11 mouse cellular contexts compared by ENCODE assay signal in genomic region chr11:75552906-75553482, GRCm38 (mm10). TPM values are rescaled to one million over a fixed set of nuclear protein-coding genes. Genes with fewer than 3 reads are reported as not detected.
DNase-seq lines count a peak whose midpoint lies in the region; ATAC-seq and TF ChIP-seq lines count a peak whose summit lies in the region.
"Had no signal": no experiment of that assay in that cellular context is flagged by ENCODE, and none has a peak within 500 bp of the region (broad histone marks: within the 10 kb centered on the region; RNA-seq: fewer than 3 reads in every experiment).

No protein-coding gene starts in this region.

- peak overlapping the region; percentile 73 for H3K27ac ChIP-seq in heart, adult 2 months
- H3K27ac ChIP-seq in kidney, embryonic 16.5 days (ENCODE audit: low read length) = 0 out of 2 replicates have a peak overlapping the region, but pooled peaks have one; percentile 13
- peak overlapping the region; percentile 15; the same call in 1 of the 2 replicates for H3K27ac ChIP-seq in ES-Bruce4 (ENCODE audit: insufficient read depth, low read length)
- H3K27ac ChIP-seq in liver, postnatal 0 days (ENCODE audit: low read depth) = no peak overlapping the region
- H3K27ac ChIP-seq: liver, embryonic 14.5 days had no signal

- ATAC-seq in kidney, embryonic 16.5 days (ENCODE audit: low FRiP score, low TSS enrichment) = no peak
- no peak for ATAC-seq in liver, postnatal 0 days

- no peak overlapping the region for H3K9ac ChIP-seq in heart, adult 2 months (ENCODE audit: low read depth, low read length)
- no peak overlapping the region for H3K9ac ChIP-seq in kidney, embryonic 16.5 days (replicated peaks; ENCODE audit: low read length)
- no peak overlapping the region for H3K9ac ChIP-seq in ES-Bruce4 (ENCODE audit: low read depth, poor library complexity, severe bottlenecking)
- H3K9ac ChIP-seq in liver, postnatal 0 days (replicated peaks) = no peak overlapping the region
- H3K9ac ChIP-seq: liver, embryonic 14.5 days had no signal

- no peaks in the 10 kb centered on the region for H3K27me3 ChIP-seq in heart, adult 2 months (ENCODE audit: control insufficient read depth, insufficient read depth, low read length)
- H3K27me3 ChIP-seq in kidney, embryonic 16.5 days (ENCODE audit: insufficient read depth, low read length) = no peaks in the 10 kb centered on the region
- H3K27me3 ChIP-seq in ES-Bruce4 (ENCODE audit: control insufficient read depth, insufficient read depth, low read length, poor library complexity, severe bottlenecking) = no peaks in the 10 kb centered on the region
- H3K27me3 ChIP-seq in liver, postnatal 0 days (ENCODE audit: insufficient read depth, low read length) = no peaks in the 10 kb centered on the region

- no peak for TF ChIP-seq POLR2A in heart, adult 2 months (IDR thresholded peaks at IDR 0.05; ENCODE audit: insufficient read depth, low read depth, low read length)
- TF ChIP-seq POLR2A in ES-Bruce4 (IDR thresholded peaks at IDR 0.05; ENCODE audit: insufficient read depth, low read length) = no peak

- no peak overlapping the region for H3K4me3 ChIP-seq in heart, adult 2 months
- H3K4me3 ChIP-seq in kidney, embryonic 16.5 days (ENCODE audit: low read length) = no peak overlapping the region
- no peak overlapping the region for H3K4me3 ChIP-seq in ES-Bruce4 (ENCODE audit: low read depth, low read length)
- no peak overlapping the region for H3K4me3 ChIP-seq in liver, postnatal 0 days (ENCODE audit: low read depth, low read length)

- no peak overlapping the region for H3K4me2 ChIP-seq in kidney, embryonic 16.5 days (replicated peaks; ENCODE audit: low read depth, low read length)
- H3K4me2 ChIP-seq in liver, postnatal 0 days (ENCODE audit: low read depth, low read length) = no peak overlapping the region

- TF ChIP-seq CTCF in heart, adult 2 months (IDR thresholded peaks at IDR 0.05) = no peak
- no peak for TF ChIP-seq CTCF in ES-Bruce4 (IDR thresholded peaks at IDR 0.05; ENCODE audit: low read depth, low read length)
- TF ChIP-seq CTCF in liver, postnatal 0 days (IDR thresholded peaks at IDR 0.05; ENCODE audit: low read depth) = no peak

- DNase-seq in heart, adult 2 months = no peak
- no peak for DNase-seq in heart, postnatal 36 days
- no peak for DNase-seq in kidney, postnatal 25 days
- DNase-seq in fibroblast of lung, adult 2 months (ENCODE audit: low read depth) = peak; percentile 58
- no peak for DNase-seq in liver, postnatal 0 days
- DNase-seq in lung, adult 18-20 months = no peak
- DNase-seq: kidney, postnatal 4 days; right cerebral cortex, postnatal 25 days had no signal

- peaks cover 12% of the 10 kb centered on the region for H3K4me1 ChIP-seq in heart, adult 2 months (ENCODE audit: control insufficient read depth, insufficient read depth, low read length)
- H3K4me1 ChIP-seq in kidney, embryonic 16.5 days (ENCODE audit: insufficient read depth, low read length) = peaks cover 22% of the 10 kb centered on the region
- H3K4me1 ChIP-seq in ES-Bruce4 (ENCODE audit: control insufficient read depth, insufficient read depth, low read length) = peaks cover 9% of the 10 kb centered on the region
- H3K4me1 ChIP-seq in liver, postnatal 0 days (ENCODE audit: insufficient read depth) = peaks cover 14% of the 10 kb centered on the region

- WGBS in heart, adult 2 months = 40% methylated on average over 7 of the region's 7 CpGs
- WGBS in kidney, embryonic 16.5 days = 36% methylated on average over 7 of the region's 7 CpGs
- 64% methylated on average over 7 of the region's 7 CpGs for WGBS in liver, postnatal 0 days (ENCODE audit: insufficient replicate concordance)

- intact Hi-C loops in heart, adult 2 months (cut with DNase I) = no loop called here
- intact Hi-C loops in heart, postnatal 36 days (cut with DNase I) = no loop called here

- H3K9me3 ChIP-seq in kidney, embryonic 16.5 days (ENCODE audit: low read length) = 0 out of 2 replicates have a peak, but pooled peaks cover under 1% of the 10 kb centered on the region
- no peaks in the 10 kb centered on the region for H3K9me3 ChIP-seq in ES-Bruce4 (replicated peaks; ENCODE audit: control insufficient read depth, insufficient read depth, low read length, poor library complexity, severe bottlenecking)
- H3K9me3 ChIP-seq in liver, postnatal 0 days (ENCODE audit: low read length) = no peaks in the 10 kb centered on the region

- no peaks in the 10 kb centered on the region for H3K36me3 ChIP-seq in heart, adult 2 months (ENCODE audit: control insufficient read depth, insufficient read depth, low read length)
- peaks cover under 1% of the 10 kb centered on the region; the same call in 1 of the 2 replicates for H3K36me3 ChIP-seq in kidney, embryonic 16.5 days (ENCODE audit: insufficient read depth, low read length)
- H3K36me3 ChIP-seq in ES-Bruce4 (ENCODE audit: control insufficient read depth, insufficient read depth, low read length, poor library complexity, severe bottlenecking) = no peaks in the 10 kb centered on the region
- H3K36me3 ChIP-seq in liver, postnatal 0 days (replicated peaks; ENCODE audit: insufficient read depth, low read length) = peaks cover 5% of the 10 kb centered on the region; the same call in 1 of the 2 replicates

- no peaks in the 10 kb centered on the region for H3K79me2 ChIP-seq in heart, adult 2 months (replicated peaks; ENCODE audit: control insufficient read depth, insufficient read depth, low read length)

- no peak for TF ChIP-seq EP300 in heart, adult 2 months (IDR thresholded peaks at IDR 0.05; ENCODE audit: insufficient read depth, low read depth, low read length)
- TF ChIP-seq EP300 in ES-Bruce4 (IDR thresholded peaks at IDR 0.05; ENCODE audit: insufficient read depth, low read depth, low read length) = no peak
- TF ChIP-seq EP300 in liver, postnatal 0 days (IDR thresholded peaks at IDR 0.05; ENCODE audit: low read depth) = no peak

RNA-seq across cellular contexts. Expression of gene Slc43a2, which starts 21.5 kb away (rescaled TPM):
- 10 to 100 TPM; 13.7 to 14.6 TPM for total RNA-seq in heart, adult 2 months (2021)
- polyA plus RNA-seq in heart, adult 2 months (2012; rRNA removed) = 13.1 and 13.6 TPM in 2 replicates
- total RNA-seq in heart, postnatal 36 days (2021) = 10 to 100 TPM; 17.7 to 22.2 TPM
- polyA plus RNA-seq in kidney, embryonic 16.5 days (2015; fragmentation: Nextera tagmentation; extraction: Ambion mirVana) = 9.4 and 9.7 TPM in 2 replicates
- 11.3 and 17.5 TPM in 2 replicates for polyA plus RNA-seq in ES-Bruce4 (2011; ENCODE audit: insufficient read depth, insufficient read length, low read depth, missing spikeins)
- 5.9 and 7.2 TPM in 2 replicates for polyA plus RNA-seq in liver, postnatal 0 days (2015; fragmentation: Nextera tagmentation; extraction: Ambion mirVana)

RNA-seq across cellular contexts. Expression of gene Pitpna, which starts 34.9 kb away (rescaled TPM):
- 10 to 100 TPM; 96.6 to 99.1 TPM for total RNA-seq in heart, adult 2 months (2021)
- polyA plus RNA-seq in heart, adult 2 months (2012; rRNA removed) = 57.2 and 95.9 TPM in 2 replicates
- 100 to 1,000 TPM; 103 to 112 TPM for total RNA-seq in heart, postnatal 36 days (2021)
- polyA plus RNA-seq in kidney, embryonic 16.5 days (2015; fragmentation: Nextera tagmentation; extraction: Ambion mirVana) = 70.4 and 72.1 TPM in 2 replicates
- 70.5 and 71.4 TPM in 2 replicates for polyA plus RNA-seq in ES-Bruce4 (2011; ENCODE audit: insufficient read depth, insufficient read length, low read depth, missing spikeins)
- polyA plus RNA-seq in liver, postnatal 0 days (2015; fragmentation: Nextera tagmentation; extraction: Ambion mirVana) = 30.1 and 36.7 TPM in 2 replicates

RNA-seq across cellular contexts. Expression of gene Scarf1, which starts 39.7 kb away (rescaled TPM):
- 1 to 10 TPM; 7.6 to 8.5 TPM for total RNA-seq in heart, adult 2 months (2021)
- polyA plus RNA-seq in heart, adult 2 months (2012; rRNA removed) = 18.1 and 21.6 TPM in 2 replicates
- 10 to 100 TPM in 1 of 2 experiments, 1 to 10 TPM in 1; 9.1 to 10.3 TPM for total RNA-seq in heart, postnatal 36 days (2021)
- 19.2 and 19.5 TPM in 2 replicates for polyA plus RNA-seq in kidney, embryonic 16.5 days (2015; fragmentation: Nextera tagmentation; extraction: Ambion mirVana)
- 0.76 and 1.0 TPM in 2 replicates for polyA plus RNA-seq in ES-Bruce4 (2011; ENCODE audit: insufficient read depth, insufficient read length, low read depth, missing spikeins)
- polyA plus RNA-seq in liver, postnatal 0 days (2015; fragmentation: Nextera tagmentation; extraction: Ambion mirVana) = 3.1 TPM in 2 replicates

RNA-seq across cellular contexts. Expression of gene Rilp, which starts 43.1 kb away (rescaled TPM):
- 10 to 100 TPM; 40.5 to 48.8 TPM for total RNA-seq in heart, adult 2 months (2021)
- 39.2 and 62.0 TPM in 2 replicates for polyA plus RNA-seq in heart, adult 2 months (2012; rRNA removed)
- 10 to 100 TPM; 51.4 to 52.3 TPM for total RNA-seq in heart, postnatal 36 days (2021)
- 1.7 and 2.0 TPM in 2 replicates for polyA plus RNA-seq in kidney, embryonic 16.5 days (2015; fragmentation: Nextera tagmentation; extraction: Ambion mirVana)
- not detected in 2 replicates for polyA plus RNA-seq in ES-Bruce4 (2011; ENCODE audit: insufficient read depth, insufficient read length, low read depth, missing spikeins)
- polyA plus RNA-seq in liver, postnatal 0 days (2015; fragmentation: Nextera tagmentation; extraction: Ambion mirVana) = 13.2 and 13.4 TPM in 2 replicates
